Mouse (Mus musculus) adrenal gland, postnatal 36 days (tissue): ENCODE results near the gene Sec14l2. TPM values are rescaled to one million over a fixed set of nuclear protein-coding genes. Genes with fewer than 3 reads are reported as not detected.

Source experiments
- DNase-seq, 2 experiments: peaks; one replicate each; pipeline ENCODE4 v3.0.0; 2021; ENCODE audit warnings: mixed read lengths in 1 of 2
- microRNA-seq: library from miRNA; unstranded; fragments of <30 nt; microRNA quantifications from one replicate; pipeline ENCODE4 v1.2.0, GENCODE M21; 2021
- total RNA-seq, 2 experiments: library from RNA; stranded (reverse); gene quantifications; 2 replicates each; pipeline ENCODE4 v1.2.3; 2021

Gene Sec14l2
- total RNA-seq, 2 experiments from 2014 or later: 1.3 to 1.5 TPM

GRCm38 (mm10) chr11:4053586-4053985 is 69.6 kb downstream of the Sec14l2 start:
- peak; percentile 77 for DNase-seq

GRCm38 (mm10) chr11:4048438-4048837 is 74.8 kb downstream of the Sec14l2 start:
- no peak for DNase-seq

- DNase-seq: no peak
Observed at GRCm38 (mm10) chr11:4047766-4048165, 75.4 kb downstream of the Sec14l2 start.

Small RNA genes lying within 50 kb of the gene (microRNA-seq; reads per million reads assigned to microRNA genes)
- gene Mir3060: 1.7 reads per million

Other genes with a start within 250 kb of the Sec14l2 start
- under 1 TPM; 0.60 to 0.63 TPM for gene 4921536K21Rik, start 228.3 kb downstream of the Sec14l2 start, total RNA-seq
- gene Dusp18, start 228.2 kb downstream of the Sec14l2 start, total RNA-seq: 1 to 10 TPM; 4.0 to 6.0 TPM
- 1 to 10 TPM; 5.5 to 7.2 TPM for gene Slc35e4, start 208.8 kb downstream of the Sec14l2 start, total RNA-seq
- gene Tcn2, start 191.3 kb downstream of the Sec14l2 start, total RNA-seq: 100 to 1,000 TPM; 131 to 132 TPM
- gene Pes1, start 159.4 kb downstream of the Sec14l2 start, total RNA-seq: 10 to 100 TPM; 62.0 to 64.2 TPM
- not detected for gene 4930556J24Rik, start 146.6 kb downstream of the Sec14l2 start, total RNA-seq
- gene Gal3st1, start 139.8 kb downstream of the Sec14l2 start, total RNA-seq: under 1 TPM in 1 of 2 experiments, not detected in 1; 0.20 TPM
- 1 to 10 TPM; 1.7 to 6.7 TPM for gene Sec14l4, start 92.0 kb downstream of the Sec14l2 start, total RNA-seq
- gene Sec14l3, start 58.6 kb downstream of the Sec14l2 start, total RNA-seq: not detected
- 10 to 100 TPM; 22.2 to 22.3 TPM for gene Mtfp1, start 28.0 kb downstream of the Sec14l2 start, total RNA-seq
- gene Rnf215, start 11.8 kb upstream of the Sec14l2 start, total RNA-seq: 10 to 100 TPM; 24.7 to 24.9 TPM
- gene Ccdc157, start 36.9 kb upstream of the Sec14l2 start, total RNA-seq: 10 to 100 TPM in 1 of 2 experiments, 1 to 10 TPM in 1; 7.3 to 11.6 TPM
- gene Sf3a1, start 36.9 kb upstream of the Sec14l2 start, total RNA-seq: 10 to 100 TPM; 43.6 to 60.1 TPM
- 10 to 100 TPM; 14.6 to 24.3 TPM for gene Tbc1d10a, start 63.4 kb upstream of the Sec14l2 start, total RNA-seq
- 1 to 10 TPM; 4.0 to 4.6 TPM for gene Castor1, start 94.8 kb upstream of the Sec14l2 start, total RNA-seq
- under 1 TPM in 1 of 2 experiments, not detected in 1; 0.26 TPM for gene Osm, start 113.0 kb upstream of the Sec14l2 start, total RNA-seq
- gene Lif, start 134.1 kb upstream of the Sec14l2 start, total RNA-seq: under 1 TPM; 0.10 to 0.56 TPM